8 mouse cellular contexts compared by ENCODE assay signal in the genomic region with DNA sequence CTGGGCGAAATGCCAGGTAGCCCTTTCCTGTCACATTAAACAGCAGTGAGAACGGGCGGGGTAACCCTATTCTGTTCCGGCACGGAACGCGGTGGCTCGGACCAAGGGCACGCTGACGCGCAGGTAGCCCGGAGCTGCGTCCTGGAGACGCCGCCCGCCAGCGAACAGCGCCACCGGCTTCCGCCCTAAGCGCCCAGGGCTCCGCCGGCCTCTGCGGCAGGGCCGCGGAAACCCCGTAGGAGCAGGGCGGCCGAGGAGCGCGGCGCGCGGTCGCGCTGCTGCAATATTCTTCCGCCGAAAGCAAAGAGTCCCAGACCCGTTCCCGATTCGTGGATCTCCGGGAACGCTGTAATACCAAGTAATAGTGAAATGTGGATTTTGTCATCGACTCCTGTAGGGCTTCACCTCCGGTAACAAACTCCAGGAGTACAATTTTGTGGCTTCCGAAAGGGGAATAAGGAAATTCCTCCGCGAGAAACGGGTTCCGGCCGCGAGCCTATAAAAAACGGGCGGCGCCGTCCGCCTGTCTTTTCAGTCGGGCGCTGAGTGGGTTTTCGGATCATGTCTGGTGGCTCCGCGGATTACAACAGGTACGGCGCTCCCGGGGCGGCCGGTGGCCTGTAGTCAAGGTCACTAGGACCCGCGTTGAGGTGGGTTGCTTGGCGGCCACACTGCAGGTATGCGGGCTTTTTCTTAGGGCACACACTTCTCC. TPM values are rescaled to one million over a fixed set of nuclear protein-coding genes. Genes with fewer than 3 reads are reported as not detected.
DNase-seq lines count a peak whose midpoint lies in the region; ATAC-seq lines count a peak whose summit lies in the region.

Eif4a2 (plus strand) TSS at position 214 of the 712 bp plus-strand sequence.

- peak within 1 kb of the TSS; percentile 99 for H3K27ac ChIP-seq in hindbrain, embryonic 15.5 days (replicated peaks)

- H3K4me1 ChIP-seq in hindbrain, embryonic 15.5 days (replicated peaks) = peaks cover 39% of the 10 kb centered on the region

- H3K36me3 ChIP-seq in hindbrain, embryonic 15.5 days = peaks cover 34% of the 10 kb centered on the region

- peak within 1 kb of the TSS; percentile 96 for H3K4me2 ChIP-seq in hindbrain, embryonic 15.5 days

- peak; percentile 93 for DNase-seq in R1 (ENCODE audit: low read depth, low spot score)
- peak; percentile 96 to 97 for DNase-seq in cerebellum, postnatal 25 days
- DNase-seq in frontal cortex, postnatal 36 days (ENCODE audit: low spot score in 2 of 2) = peak; percentile 91 to 94
- DNase-seq in left cerebral cortex, adult 11 months (ENCODE audit: low spot score) = peak; percentile 86
- DNase-seq in lung, postnatal 4 days = peak; percentile 95 to 97
- peak; percentile 91 for DNase-seq in retina, postnatal 7 days (ENCODE audit: low read depth, low spot score)
- peak; percentile 95 for DNase-seq in urinary bladder, adult 2 months (ENCODE audit: low spot score)

- H3K9me3 ChIP-seq in hindbrain, embryonic 15.5 days = no peaks in the 10 kb centered on the region

- H3K27me3 ChIP-seq in hindbrain, embryonic 15.5 days = no peaks in the 10 kb centered on the region

- WGBS in hindbrain, embryonic 15.5 days = under 1% methylated on average over 71 of the region's 71 CpGs

- peak within 1 kb of the TSS; percentile 95 for H3K9ac ChIP-seq in hindbrain, embryonic 15.5 days

- peak; percentile 93 for ATAC-seq in hindbrain, embryonic 15.5 days (ENCODE audit: low FRiP score, low read depth)

- H3K4me3 ChIP-seq in hindbrain, embryonic 15.5 days = peak within 1 kb of the TSS; percentile 74

RNA-seq across cellular contexts. Expression of gene Eif4a2, which starts in this region (rescaled TPM):
- 323 and 324 TPM in 2 replicates for polyA plus RNA-seq in hindbrain, embryonic 15.5 days (2015; fragmentation: Nextera tagmentation; extraction: Ambion mirVana)
- 624 and 781 TPM in 2 replicates for polyA plus RNA-seq in urinary bladder, adult 2 months (2012; rRNA removed)

Comparison
In these comparisons a context has a peak if more than half of its experiments do, and no peak if none do; other contexts are left out.
1. Peak in every context shown above with its lines: DNase-seq, ATAC-seq, H3K4me3 ChIP-seq and H3K27ac ChIP-seq.